Mouse (Mus musculus) intestine, embryonic 15.5 days (tissue): ENCODE results near the gene Tut7. TPM values are rescaled to one million over a fixed set of nuclear protein-coding genes. Genes with fewer than 3 reads are reported as not detected.
"Not testable (repeated sequence)": the region's sequence is repeated elsewhere in the genome, so short reads cannot be mapped to it uniquely, and the experiment has no call there.

ENCODE experiments used
- ATAC-seq: fragments of 200-750 bp; cut with Nextera tagmentation; 2 replicates; pipeline ENCODE4 v1.8.0; 2017; ENCODE audit warnings: moderate TSS enrichment, moderate library complexity
- H3K27ac ChIP-seq: fragments of 300-500 bp; sonication (generic); 2 replicates; pipeline ENCODE4 v1.5.1; 2015; ENCODE audit warnings: mild to moderate bottlenecking, inconsistent platforms
- H3K27me3 ChIP-seq: fragments of 300-500 bp; sonication (generic); replicated peaks from 2 replicates; pipeline ENCODE4 v1.6.1; 2015; ENCODE audit warnings: inconsistent platforms
- H3K36me3 ChIP-seq: fragments of 300-500 bp; sonication (generic); 2 replicates; pipeline ENCODE4 v1.6.1; 2015; ENCODE audit warnings: inconsistent platforms
- H3K4me1 ChIP-seq: fragments of 300-500 bp; sonication (generic); replicated peaks from 2 replicates; pipeline ENCODE4 v1.6.1; 2015; ENCODE audit warnings: inconsistent platforms
- H3K4me2 ChIP-seq: fragments of 300-500 bp; sonication (generic); replicated peaks from 2 replicates; pipeline ENCODE4 v1.6.1; 2015; ENCODE audit warnings: mild to moderate bottlenecking, inconsistent platforms
- H3K4me3 ChIP-seq: fragments of 300-500 bp; sonication (generic); replicated peaks from 2 replicates; pipeline ENCODE4 v1.5.1; 2015; ENCODE audit warnings: inconsistent platforms
- H3K9ac ChIP-seq: fragments of 300-500 bp; sonication (generic); 2 replicates; pipeline ENCODE4 v1.6.1; 2015; ENCODE audit warnings: inconsistent platforms
- H3K9me3 ChIP-seq: fragments of 300-500 bp; sonication (generic); 2 replicates; pipeline ENCODE4 v1.6.1; 2016; ENCODE audit warnings: inconsistent platforms
- WGBS: fragments of 180-500 bp; shearing (Covaris S2); methylation state at CpG from one replicate; pipeline ENCODE4 v1.1.7; 2015; 5-methylcytosine and 5-hydroxymethylcytosine counted together
- polyA plus RNA-seq: library from polyadenylated mRNA; unstranded; fragments of >200 nt; fragmentation: Nextera tagmentation; extraction: Ambion mirVana; gene quantifications from 2 replicates; pipeline ENCODE4 v1.2.1, GENCODE M21; 2015

The Tut7 gene
- polyA plus RNA-seq, 1 experiment from 2014 or later: 43.6 TPM

GRCm38 (mm10) chr13:59726139-59726867 is 96.6 kb downstream of the Tut7 start:
- no peak for ATAC-seq
- no peak overlapping the region for H3K4me3 ChIP-seq

GRCm38 (mm10) chr13:59722089-59722488 is 100.9 kb downstream of the Tut7 start:
- H3K9ac ChIP-seq, H3K4me2 ChIP-seq, H3K4me3 ChIP-seq, H3K9me3 ChIP-seq, H3K36me3 ChIP-seq, H3K27me3 ChIP-seq, ATAC-seq, H3K4me1 ChIP-seq, H3K27ac ChIP-seq: not testable (repeated sequence)
- WGBS: 89% methylated on average over 1 of the region's 1 CpGs

More at GRCm38 (mm10) chr13:59726139-59726867, 96.6 kb downstream of the Tut7 start:
- 0 out of 2 replicates have a peak, but pooled peaks cover 3% of the 10 kb centered on the region for H3K27me3 ChIP-seq
- H3K9ac ChIP-seq: no peak overlapping the region
- 26% methylated on average over 29 of the region's 29 CpGs for WGBS
- peak overlapping the region; percentile 37 for H3K4me2 ChIP-seq
- H3K36me3 ChIP-seq: no peaks in the 10 kb centered on the region
- no peaks in the 10 kb centered on the region for H3K9me3 ChIP-seq
- no peak overlapping the region for H3K27ac ChIP-seq
- peaks cover 3% of the 10 kb centered on the region; the same call in 1 of the 2 replicates for H3K4me1 ChIP-seq

Other genes with a start within 250 kb of the Tut7 start
- 15.7 and 15.8 TPM in 2 replicates for gene Agtpbp1, start 237.9 kb downstream of the Tut7 start, polyA plus RNA-seq
- 67.4 and 70.6 TPM in 2 replicates for gene Naa35, start 237.9 kb downstream of the Tut7 start, polyA plus RNA-seq
- gene Golm1, start 147.3 kb downstream of the Tut7 start, polyA plus RNA-seq: 81.8 and 86.9 TPM in 2 replicates
- not detected in 2 replicates for gene 4921517D22Rik, start 129.0 kb downstream of the Tut7 start, polyA plus RNA-seq
- 0.03 TPM in 1 of 2 replicates, not detected in the other for gene Spata31d1a, start 112.8 kb downstream of the Tut7 start, polyA plus RNA-seq
- gene Spata31d1b, start 110.9 kb downstream of the Tut7 start, polyA plus RNA-seq: not detected in 2 replicates
- not detected in 2 replicates for gene Spata31d1d, start 91.4 kb downstream of the Tut7 start, polyA plus RNA-seq
- gene 1700014D04Rik, start 76.4 kb downstream of the Tut7 start, polyA plus RNA-seq: not detected in 2 replicates
- gene Isca1, start 53.3 kb downstream of the Tut7 start, polyA plus RNA-seq: 114 and 117 TPM in 2 replicates
- not detected in 2 replicates for gene Gm49354, start 40.9 kb downstream of the Tut7 start, polyA plus RNA-seq